Comparison of ENCODE assay signal across 19 mouse cellular contexts in genomic region chr6:148771423-148771822, GRCm38 (mm10). TPM values are rescaled to one million over a fixed set of nuclear protein-coding genes. Genes with fewer than 3 reads are reported as not detected.
DNase-seq lines count a peak whose midpoint lies in the region; TF ChIP-seq lines count a peak whose summit lies in the region.
"Had no signal": no experiment of that assay in that cellular context is flagged by ENCODE, and none has a peak within 500 bp of the region (broad histone marks: within the 10 kb centered on the region; RNA-seq: fewer than 3 reads in every experiment).

No protein-coding gene starts in this region.

- H3K79me2 ChIP-seq in myocyte (ENCODE audit: control insufficient read depth, insufficient read depth), result no peaks in the 10 kb centered on the region

- H3K4me3 ChIP-seq in heart, embryonic 10.5 days, result no peak overlapping the region
- no peak overlapping the region for H3K4me3 ChIP-seq in layer of hippocampus, adult 2 months
- H3K4me3 ChIP-seq in myocyte, result no peak overlapping the region

- H3K27me3 ChIP-seq in heart, embryonic 10.5 days (ENCODE audit: insufficient read depth, poor library complexity, severe bottlenecking), result no peaks in the 10 kb centered on the region
- no peaks in the 10 kb centered on the region for H3K27me3 ChIP-seq in myocyte (ENCODE audit: control insufficient read depth, insufficient read depth, insufficient read length)
- H3K27me3 ChIP-seq: CH12.LX, Patski had no signal

- 81% methylated on average over 3 of the region's 3 CpGs for WGBS in heart, embryonic 10.5 days

- no peak for TF ChIP-seq CTCF in layer of hippocampus, adult 2 months (conservative IDR thresholded peaks at IDR 0.05)

- DNase-seq in heart, adult 11 months, result peak; percentile 69
- DNase-seq in heart, embryonic 10.5 days (ENCODE audit: low spot score), result no peak
- no peak for DNase-seq in layer of hippocampus, adult 2 months (ENCODE audit: low spot score in 2 of 2)
- no peak for DNase-seq in layer of hippocampus, postnatal 25 days (ENCODE audit: extremely low spot score in 1 of 2, low spot score in 1 of 2)
- no peak for DNase-seq in gastrocnemius, postnatal 4 days (ENCODE audit: low spot score in 2 of 2)
- DNase-seq: adrenal gland, adult 2 months; adrenal gland, adult 8-10 months; adrenal gland, postnatal 10 days; adrenal gland, postnatal 14 days; adrenal gland, postnatal 25 days; adrenal gland, postnatal 36 days; B cell, adult 2 months; cerebellum, adult 11 months; cerebellum, adult 11-12 months; cerebellum, adult 18-20 months had no signal

- H3K27ac ChIP-seq in heart, embryonic 10.5 days, result no peak overlapping the region
- 0 out of 2 replicates have a peak overlapping the region, but pooled peaks have one; percentile 32 for H3K27ac ChIP-seq in layer of hippocampus, adult 2 months

- H3K4me2 ChIP-seq in myocyte (ENCODE audit: low read depth), result peak overlapping the region; percentile 22

- no peaks in the 10 kb centered on the region for H3K4me1 ChIP-seq in heart, embryonic 10.5 days

- H3ac ChIP-seq in myocyte (ENCODE audit: control insufficient read depth, insufficient read length), result no peak overlapping the region

- no peaks in the 10 kb centered on the region for H3K9me3 ChIP-seq in heart, embryonic 10.5 days
- H3K9me3 ChIP-seq: G1E had no signal

- TF ChIP-seq POLR2A in myocyte (IDR thresholded peaks at IDR 0.05; ENCODE audit: insufficient read length, low read depth), result no peak

- peaks cover 47% of the 10 kb centered on the region for H3K36me3 ChIP-seq in heart, embryonic 10.5 days
- peaks cover 9% of the 10 kb centered on the region for H3K36me3 ChIP-seq in myocyte (ENCODE audit: control insufficient read depth, insufficient read depth)

TF ChIP-seq in myocyte, 11 proteins besides CTCF, POLR2A, EP300 and RAD21:
- peak; percentile 51 for TF ChIP-seq TCF12 (IDR thresholded peaks at IDR 0.05; ENCODE audit: insufficient read depth, poor library complexity, severe bottlenecking)
- no peak for TF ChIP-seq E2F4 (IDR thresholded peaks at IDR 0.05; ENCODE audit: insufficient read depth)
- no peak for TF ChIP-seq USF1 (IDR thresholded peaks at IDR 0.05; ENCODE audit: low read depth)
- peak in 1 of 3 experiments; percentile 34 for TF ChIP-seq MYOD1 (IDR thresholded peaks at IDR 0.05; ENCODE audit: control insufficient read depth in 1 of 3, insufficient read length in 2 of 3, low read depth in 2 of 3)
- peak in 2 of 3 experiments; percentile 66 to 80 for TF ChIP-seq MYOG (IDR thresholded peaks at IDR 0.05; ENCODE audit: control insufficient read depth in 1 of 3, insufficient read depth in 1 of 3, insufficient read length in 2 of 3, low read depth in 2 of 3)

RNA-seq across cellular contexts. Expression of gene Ipo8, which starts 59.8 kb away (rescaled TPM):
- 20.5 and 20.7 TPM in 2 replicates for polyA plus RNA-seq in heart, embryonic 10.5 days (2016; fragmentation: Nextera tagmentation; extraction: Ambion mirVana)
- total RNA-seq in layer of hippocampus, adult 2 months (2021), result 10 to 100 TPM; 48.3 to 52.0 TPM
- total RNA-seq in layer of hippocampus, postnatal 25 days (2021), result 10 to 100 TPM; 43.7 to 44.0 TPM
- polyA plus RNA-seq in myocyte (2012; fragmentation: generic; extraction: Trizol), result 13.8 TPM
- total RNA-seq in gastrocnemius, postnatal 4 days (2021), result 10 to 100 TPM; 27.3 to 27.7 TPM
